Mouse (Mus musculus) limb, embryonic 13.5 days (tissue): ENCODE results near the gene Zfp672. TPM values are rescaled to one million over a fixed set of nuclear protein-coding genes. Genes with fewer than 3 reads are reported as not detected.

Experiments
- polyA plus RNA-seq: library from polyadenylated mRNA; unstranded; fragments of >200 nt; fragmentation: Nextera tagmentation; extraction: Ambion mirVana; gene quantifications from 2 replicates; pipeline ENCODE4 v1.2.1, GENCODE M21; 2015

Zfp672 gene
- polyA plus RNA-seq, 1 experiment from 2014 or later, result 38.8 TPM

Other genes with a start within 250 kb of the Zfp672 start
- gene Gm12248, start 237.2 kb downstream of the Zfp672 start, polyA plus RNA-seq, result not detected in 2 replicates
- gene Cnot8, start 226.2 kb downstream of the Zfp672 start, polyA plus RNA-seq, result 104 and 106 TPM in 2 replicates
- gene Gemin5, start 161.8 kb downstream of the Zfp672 start, polyA plus RNA-seq, result 24.3 and 26.4 TPM in 2 replicates
- 134 and 146 TPM in 2 replicates for gene Mrpl22, start 158.7 kb downstream of the Zfp672 start, polyA plus RNA-seq
- gene Igtp, start 130.8 kb downstream of the Zfp672 start, polyA plus RNA-seq, result 3.4 and 3.8 TPM in 2 replicates
- 1.5 and 2.0 TPM in 2 replicates for gene Irgm2, start 130.7 kb downstream of the Zfp672 start, polyA plus RNA-seq
- gene 4930438A08Rik, start 55.5 kb downstream of the Zfp672 start, polyA plus RNA-seq, result 0.09 TPM in 1 of 2 replicates, not detected in the other
- 26.7 and 26.8 TPM in 2 replicates for gene Zfp692, start 23.3 kb downstream of the Zfp672 start, polyA plus RNA-seq
- gene Sh3bp5l, start 385 bp upstream of the Zfp672 start, polyA plus RNA-seq, result 35.7 and 36.9 TPM in 2 replicates
- 0.23 TPM in 1 of 2 replicates, not detected in the other for gene Lypd8, start 48.7 kb upstream of the Zfp672 start, polyA plus RNA-seq
- gene 1810065E05Rik, start 90.8 kb upstream of the Zfp672 start, polyA plus RNA-seq, result not detected in 2 replicates
- not detected in 2 replicates for gene Gm12253, start 102.2 kb upstream of the Zfp672 start, polyA plus RNA-seq
- not detected in 2 replicates for gene Lypd9, start 122.6 kb upstream of the Zfp672 start, polyA plus RNA-seq
- gene Olfr30, start 131.9 kb upstream of the Zfp672 start, polyA plus RNA-seq, result not detected in 2 replicates
- not detected in 2 replicates for gene Olfr332, start 162.2 kb upstream of the Zfp672 start, polyA plus RNA-seq
- not detected in 2 replicates for gene Olfr331, start 172.2 kb upstream of the Zfp672 start, polyA plus RNA-seq
- not detected in 2 replicates for gene Olfr330, start 204.5 kb upstream of the Zfp672 start, polyA plus RNA-seq
- gene Olfr329-ps, start 216.1 kb upstream of the Zfp672 start, polyA plus RNA-seq, result not detected in 2 replicates
- 0.08 TPM in 1 of 2 replicates, not detected in the other for gene Olfr328, start 225.3 kb upstream of the Zfp672 start, polyA plus RNA-seq
- not detected in 2 replicates for gene Olfr224, start 240.2 kb upstream of the Zfp672 start, polyA plus RNA-seq
- gene Olfr325, start 247.4 kb upstream of the Zfp672 start, polyA plus RNA-seq, result not detected in 2 replicates